Mouse (Mus musculus) liver, embryonic 11.5 days (tissue): ENCODE data around the gene Cd164. TPM values are rescaled to one million over a fixed set of nuclear protein-coding genes. Genes with fewer than 3 reads are reported as not detected.

Experiments used
- ATAC-seq: fragments of 200-750 bp; cut with Nextera tagmentation; replicated peaks from 2 replicates; pipeline ENCODE4 v1.8.0; 2017; ENCODE audit warnings: moderate number of reproducible peaks, mild to moderate bottlenecking, moderate TSS enrichment, moderate library complexity; ENCODE audit not compliant: low FRiP score
- DNase-seq: peaks from one replicate; pipeline ENCODE4 v3.0.0-alpha.2; 2017; ENCODE audit warnings: low spot score
- H3K27ac ChIP-seq: fragments of 300-500 bp; sonication (generic); 2 replicates; pipeline ENCODE4 v1.5.1; 2014; ENCODE audit warnings: mild to moderate bottlenecking, low read depth, low read length, control low read depth
- H3K27me3 ChIP-seq: fragments of 300-500 bp; sonication (generic); replicated peaks from 2 replicates; pipeline ENCODE4 v1.6.1; 2014; ENCODE audit warnings: low read length, mixed read lengths; ENCODE audit not compliant: control insufficient read depth, insufficient read depth
- H3K36me3 ChIP-seq: fragments of 300-500 bp; sonication (generic); 2 replicates; pipeline ENCODE4 v1.6.1; 2014; ENCODE audit warnings: mild to moderate bottlenecking, low read length, moderate library complexity, mixed read lengths; ENCODE audit not compliant: control insufficient read depth, insufficient read depth
- H3K4me1 ChIP-seq: fragments of 300-500 bp; sonication (generic); replicated peaks from 2 replicates; pipeline ENCODE4 v1.6.1; 2014; ENCODE audit warnings: low read length, mixed read lengths; ENCODE audit not compliant: control insufficient read depth, insufficient read depth
- H3K4me2 ChIP-seq: fragments of 300-500 bp; sonication (generic); 2 replicates; pipeline ENCODE4 v1.6.1; 2014; ENCODE audit warnings: mild to moderate bottlenecking, control low read depth, moderate library complexity
- H3K4me3 ChIP-seq: fragments of 300-500 bp; sonication (generic); 2 replicates; pipeline ENCODE4 v1.5.1; 2014; ENCODE audit warnings: low read depth, low read length, control low read depth
- H3K9ac ChIP-seq: fragments of 300-500 bp; sonication (generic); 2 replicates; pipeline ENCODE4 v1.6.1; 2014; ENCODE audit warnings: low read depth, low read length, control low read depth
- H3K9me3 ChIP-seq: fragments of 300-500 bp; sonication (generic); 2 replicates; pipeline ENCODE4 v1.6.1; 2016; ENCODE audit warnings: low read length, inconsistent platforms, mixed read lengths; ENCODE audit not compliant: control insufficient read depth
- WGBS: fragments of 180-500 bp; shearing (Covaris S2); extraction: QIAGEN DNeasy Blood & Tissue Kit; methylation state at CpG from one replicate; pipeline ENCODE4 v1.1.7; 2014; 5-methylcytosine and 5-hydroxymethylcytosine counted together
- polyA plus RNA-seq: library from polyadenylated mRNA; unstranded; fragments of >200 nt; fragmentation: Nextera tagmentation; extraction: Ambion mirVana; gene quantifications from 2 replicates; pipeline ENCODE4 v1.2.1, GENCODE M21; 2014

Cd164 gene
- polyA plus RNA-seq, 1 experiment from 2014 or later, result 122 TPM

DNA sequence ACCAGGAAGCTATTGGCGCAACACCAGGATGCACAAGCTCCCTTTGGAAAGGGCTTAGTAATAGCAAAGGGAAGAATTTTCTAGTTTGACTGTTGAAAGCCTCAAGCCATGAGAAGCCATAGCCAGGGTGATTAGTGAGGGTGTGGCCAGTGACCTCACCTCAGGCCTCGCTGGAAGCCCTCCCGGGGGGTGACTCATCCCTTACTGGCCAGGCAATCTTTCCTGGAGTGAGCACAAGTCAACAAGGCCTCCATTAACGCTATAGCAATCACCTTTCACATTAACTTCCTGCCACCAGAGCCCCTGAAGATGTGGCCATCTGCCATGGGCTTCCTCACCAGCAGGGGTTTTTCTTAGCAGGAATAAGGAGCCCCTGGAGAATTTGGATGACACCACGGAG, 45.9 kb downstream of the Cd164 start:
- Histone ChIP-seq H3K4me3 (no peak overlapping the region), H3K36me3 (no peaks in the 10 kb centered on the region), H3K4me2 (no peak overlapping the region), H3K27me3 (no peaks in the 10 kb centered on the region), H3K4me1 (no peaks in the 10 kb centered on the region), H3K27ac (no peak overlapping the region), H3K9ac (no peak overlapping the region), H3K9me3 (0 out of 2 replicates have a peak, but pooled peaks cover 2% of the 10 kb centered on the region)
- 31% methylated on average over 5 of the region's 5 CpGs for WGBS
- DNase-seq (no peak), ATAC-seq (no peak)

DNA sequence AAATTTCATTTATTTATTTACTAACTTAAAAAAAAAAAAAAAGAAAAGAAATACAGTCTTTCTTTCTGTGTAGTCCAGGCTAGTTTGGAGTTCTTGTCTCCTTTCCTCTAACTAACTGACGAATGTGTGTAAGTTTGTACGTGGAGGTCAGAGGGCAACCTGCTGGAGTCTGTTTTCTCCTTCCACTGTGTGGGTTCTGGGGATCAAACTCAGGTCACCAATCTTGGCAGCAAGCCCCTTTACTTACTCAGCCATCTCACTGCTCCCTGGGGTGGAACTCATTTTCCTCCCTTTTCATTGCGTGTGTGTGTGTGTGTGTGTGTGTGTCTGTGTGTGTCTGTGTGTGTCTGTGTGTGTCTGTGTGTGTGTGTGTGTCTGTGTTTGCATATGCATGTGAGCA, 49.1 kb downstream of the Cd164 start:
- H3K27ac ChIP-seq, result no peak overlapping the region
- H3K27me3 ChIP-seq, result no peaks in the 10 kb centered on the region
- no peak overlapping the region for H3K4me3 ChIP-seq
- H3K9me3 ChIP-seq, result no peaks in the 10 kb centered on the region
- ATAC-seq (no peak), DNase-seq (no peak)
- no peak overlapping the region for H3K4me2 ChIP-seq
- no peaks in the 10 kb centered on the region for H3K4me1 ChIP-seq
- WGBS, result 46% methylated on average over 3 of the region's 3 CpGs
- H3K9ac ChIP-seq, result no peak overlapping the region
- no peaks in the 10 kb centered on the region for H3K36me3 ChIP-seq

DNA sequence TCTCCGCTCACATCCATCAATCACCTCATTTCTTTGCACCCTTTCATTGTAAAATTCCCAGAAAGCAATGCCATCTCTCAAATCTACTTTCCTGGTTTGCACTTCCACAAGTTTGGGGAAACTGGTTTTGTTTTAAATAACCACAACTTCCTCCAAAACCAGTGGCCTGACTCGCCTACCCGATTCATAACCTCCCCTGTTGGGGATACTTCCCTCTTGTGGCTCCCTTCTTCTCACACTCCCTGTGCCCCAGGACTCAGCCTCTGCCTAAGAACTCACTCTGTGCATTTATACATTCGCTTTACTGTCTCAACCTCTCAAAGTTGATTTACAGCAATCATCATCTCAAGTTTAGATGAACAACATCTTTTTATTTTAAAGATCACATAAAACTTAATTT, 51.9 kb downstream of the Cd164 start:
- no peak overlapping the region for H3K27ac ChIP-seq
- no peaks in the 10 kb centered on the region for H3K9me3 ChIP-seq
- no peak overlapping the region for H3K4me2 ChIP-seq
- no peaks in the 10 kb centered on the region for H3K27me3 ChIP-seq
- no peaks in the 10 kb centered on the region for H3K4me1 ChIP-seq
- no peak for ATAC-seq
- H3K4me3 ChIP-seq, result no peak overlapping the region
- H3K9ac ChIP-seq, result no peak overlapping the region
- no peak for DNase-seq
- no peaks in the 10 kb centered on the region for H3K36me3 ChIP-seq
- 47% methylated on average over 4 of the region's 4 CpGs for WGBS

- Histone ChIP-seq H3K9ac (no peak overlapping the region), H3K4me2 (no peak overlapping the region), H3K36me3 (no peaks in the 10 kb centered on the region), H3K27me3 (no peaks in the 10 kb centered on the region), H3K4me3 (no peak overlapping the region), H3K4me1 (no peaks in the 10 kb centered on the region), H3K9me3 (no peaks in the 10 kb centered on the region), H3K27ac (no peak overlapping the region)
- DNase-seq (no peak), ATAC-seq (no peak)
- WGBS, result 80% methylated on average over 4 of the region's 4 CpGs
These were observed 53.1 kb downstream of the Cd164 start for GRCm38 (mm10) chr10:41572274-41572673.

GRCm38 (mm10) chr10:41573190-41573589, 54.0 kb downstream of the Cd164 start:
- no peak for DNase-seq
- no peaks in the 10 kb centered on the region for H3K27me3 ChIP-seq
- H3K4me1 ChIP-seq, result no peaks in the 10 kb centered on the region
- no peak overlapping the region for H3K27ac ChIP-seq
- no peak overlapping the region for H3K4me3 ChIP-seq
- no peak; the same call in 1 of the 2 replicates for ATAC-seq
- no peak overlapping the region for H3K4me2 ChIP-seq
- no peaks in the 10 kb centered on the region for H3K36me3 ChIP-seq
- H3K9ac ChIP-seq, result no peak overlapping the region
- 8% methylated on average over 6 of the region's 6 CpGs for WGBS
- no peaks in the 10 kb centered on the region for H3K9me3 ChIP-seq

- Histone ChIP-seq H3K4me2 (no peak overlapping the region), H3K4me1 (no peaks in the 10 kb centered on the region), H3K4me3 (no peak overlapping the region), H3K36me3 (no peaks in the 10 kb centered on the region), H3K27me3 (no peaks in the 10 kb centered on the region), H3K9ac (no peak overlapping the region), H3K27ac (no peak overlapping the region), H3K9me3 (no peaks in the 10 kb centered on the region)
- DNase-seq (no peak), ATAC-seq (no peak)
- WGBS, result 66% methylated on average over 8 of the region's 8 CpGs
These were observed 56.5 kb downstream of the Cd164 start for GRCm38 (mm10) chr10:41575451-41576327.

GRCm38 (mm10) chr10:41576328-41576833, 57.2 kb downstream of the Cd164 start:
- H3K9me3 ChIP-seq, result no peaks in the 10 kb centered on the region
- H3K27me3 ChIP-seq, result no peaks in the 10 kb centered on the region
- H3K4me2 ChIP-seq, result no peak overlapping the region
- ATAC-seq (no peak), DNase-seq (no peak)
- H3K27ac ChIP-seq, result no peak overlapping the region
- no peaks in the 10 kb centered on the region for H3K4me1 ChIP-seq
- no peaks in the 10 kb centered on the region for H3K36me3 ChIP-seq
- H3K9ac ChIP-seq, result no peak overlapping the region
- WGBS, result 75% methylated on average over 7 of the region's 7 CpGs
- H3K4me3 ChIP-seq, result no peak overlapping the region

- Histone ChIP-seq H3K4me1 (no peaks in the 10 kb centered on the region), H3K4me2 (no peak overlapping the region), H3K9me3 (no peaks in the 10 kb centered on the region), H3K36me3 (no peaks in the 10 kb centered on the region), H3K27ac (no peak overlapping the region), H3K4me3 (no peak overlapping the region), H3K27me3 (no peaks in the 10 kb centered on the region), H3K9ac (no peak overlapping the region)
- no peak for DNase-seq
- 64% methylated on average over 1 of the region's 1 CpGs for WGBS
- no peak for ATAC-seq
These were observed 59.3 kb downstream of the Cd164 start for GRCm38 (mm10) chr10:41578541-41578940.

GRCm38 (mm10) chr10:41580441-41580840, 61.2 kb downstream of the Cd164 start:
- ATAC-seq (no peak), DNase-seq (no peak)
- H3K9ac ChIP-seq, result no peak overlapping the region
- no peak overlapping the region for H3K4me3 ChIP-seq
- no peaks in the 10 kb centered on the region for H3K9me3 ChIP-seq
- H3K27ac ChIP-seq, result no peak overlapping the region
- no peak overlapping the region for H3K4me2 ChIP-seq
- H3K4me1 ChIP-seq, result no peaks in the 10 kb centered on the region
- H3K36me3 ChIP-seq, result no peaks in the 10 kb centered on the region
- H3K27me3 ChIP-seq, result no peaks in the 10 kb centered on the region
- WGBS, result 64% methylated on average over 4 of the region's 4 CpGs
